Mouse (Mus musculus) testis, adult 2 months (tissue): Measurements from ENCODE around the gene Ncoa1.

Experiments used
- CTCF ChIP-seq: fragments of 200-500 bp; IDR thresholded peaks from 2 replicates; pipeline ENCODE4 v1.5.1; 2012; ENCODE audit warnings: low read depth, mild to moderate bottlenecking, inconsistent platforms, low read length, moderate library complexity; ENCODE audit not compliant: control insufficient read depth, insufficient read depth, insufficient replicate concordance
- POLR2A ChIP-seq: fragments of 200-500 bp; IDR thresholded peaks from 2 replicates; pipeline ENCODE4 v1.6.1; 2012; ENCODE audit warnings: low read depth, mild to moderate bottlenecking, inconsistent platforms, low read length, moderate library complexity; ENCODE audit not compliant: control insufficient read depth

DNA sequence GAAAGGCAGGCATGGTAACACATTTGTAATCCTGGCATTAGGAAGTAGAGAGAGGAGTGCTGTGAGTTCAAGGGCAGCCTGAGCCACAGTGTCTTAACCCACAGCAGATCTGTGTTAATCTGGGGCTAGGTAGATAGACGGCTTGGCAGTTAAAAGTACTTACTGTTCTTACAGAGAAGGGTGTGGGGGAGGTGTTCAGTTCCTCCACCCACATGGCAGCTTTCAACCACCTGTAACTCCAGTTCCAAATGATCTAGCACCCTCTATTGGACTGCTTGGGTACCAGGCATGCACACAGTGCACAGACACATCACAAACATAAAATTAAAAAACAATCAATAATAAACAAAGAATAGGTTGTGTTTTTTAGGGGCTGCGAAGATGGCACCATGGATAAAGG, 84.4 kb downstream of the Ncoa1 start:
- TF ChIP-seq POLR2A (no peak), CTCF (no peak)
